Mouse (Mus musculus) liver, embryonic 16.5 days (tissue): ENCODE results near the gene Atp8a2. TPM values are rescaled to one million over a fixed set of nuclear protein-coding genes. Genes with fewer than 3 reads are reported as not detected.
"Not testable (repeated sequence)": the region's sequence is repeated elsewhere in the genome, so short reads cannot be mapped to it uniquely, and the experiment has no call there.

Experiments
- ATAC-seq: fragments of 200-750 bp; cut with Nextera tagmentation; 2 replicates; pipeline ENCODE4 v1.8.0; 2017; ENCODE audit warnings: low read depth, mild to moderate bottlenecking, moderate number of reproducible peaks, moderate library complexity
- H3K27ac ChIP-seq: fragments of 300-500 bp; sonication (generic); 2 replicates; pipeline ENCODE4 v1.5.1; 2014; ENCODE audit warnings: mild to moderate bottlenecking, low read length
- H3K27me3 ChIP-seq: fragments of 300-500 bp; sonication (generic); 2 replicates; pipeline ENCODE4 v1.6.1; 2014; ENCODE audit warnings: low read depth, low read length, mixed read lengths; ENCODE audit not compliant: control insufficient read depth, insufficient read depth
- H3K36me3 ChIP-seq: fragments of 300-500 bp; sonication (generic); 2 replicates; pipeline ENCODE4 v1.6.1; 2014; ENCODE audit warnings: mild to moderate bottlenecking; ENCODE audit not compliant: control insufficient read depth, insufficient read depth
- H3K4me1 ChIP-seq: fragments of 300-500 bp; sonication (generic); 2 replicates; pipeline ENCODE4 v1.6.1; 2014; ENCODE audit warnings: low read depth, low read length, mixed read lengths; ENCODE audit not compliant: control insufficient read depth
- H3K4me2 ChIP-seq: fragments of 300-500 bp; sonication (generic); 2 replicates; pipeline ENCODE4 v1.6.1; 2014; ENCODE audit warnings: low read depth, low read length, mixed read lengths
- H3K4me3 ChIP-seq: fragments of 300-500 bp; sonication (generic); 2 replicates; pipeline ENCODE4 v1.5.1; 2014; ENCODE audit warnings: low read depth, mild to moderate bottlenecking, low read length
- H3K9ac ChIP-seq: fragments of 300-500 bp; sonication (generic); 2 replicates; pipeline ENCODE4 v1.6.1; 2014; ENCODE audit warnings: low read depth, low read length
- H3K9me3 ChIP-seq: fragments of 300-500 bp; sonication (generic); replicated peaks from 2 replicates; pipeline ENCODE4 v1.6.1; 2016; ENCODE audit warnings: low read length; ENCODE audit not compliant: control insufficient read depth
- WGBS: fragments of 180-500 bp; shearing (Covaris S2); extraction: QIAGEN DNeasy Blood & Tissue Kit; methylation state at CpG from one replicate; pipeline ENCODE4 v1.1.7; 2014; ENCODE audit not compliant: insufficient replicate concordance; 5-methylcytosine and 5-hydroxymethylcytosine counted together
- polyA plus RNA-seq: library from polyadenylated mRNA; unstranded; fragments of >200 nt; fragmentation: Nextera tagmentation; extraction: Ambion mirVana; gene quantifications from 2 replicates; pipeline ENCODE4 v1.2.1, GENCODE M21; 2015

Gene Atp8a2
- polyA plus RNA-seq, 1 experiment from 2014 or later = 5.3 TPM

DNA sequence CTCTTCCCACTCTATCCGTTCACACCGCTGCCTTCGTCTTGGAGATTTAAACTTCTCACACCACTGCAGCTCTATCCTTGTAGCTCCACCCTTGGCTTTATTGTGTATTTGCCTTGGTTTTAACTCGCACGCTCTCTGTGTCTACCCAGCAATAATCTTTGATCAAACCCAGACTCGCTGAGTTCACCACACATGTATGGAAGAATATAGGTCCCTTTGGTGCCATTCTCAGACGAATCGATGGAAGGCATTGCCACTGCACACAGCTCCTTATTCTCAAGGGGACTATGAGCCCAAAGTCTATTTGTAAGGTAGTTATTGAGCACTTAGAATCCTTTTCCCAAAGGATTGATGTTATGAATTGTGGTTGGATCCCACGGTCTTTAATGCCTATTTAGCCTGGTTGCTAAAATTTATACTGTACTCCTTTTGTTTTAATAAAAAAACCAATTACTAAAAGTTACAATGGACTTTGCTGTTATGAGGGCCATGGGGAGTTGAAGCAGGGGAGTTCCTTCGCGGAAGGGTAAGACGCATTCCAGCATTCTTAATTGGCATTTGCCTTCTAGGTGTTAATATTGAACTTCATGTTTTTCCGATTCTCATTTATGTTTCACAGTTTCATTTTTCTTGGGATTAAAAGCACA is 265.4 kb downstream of the Atp8a2 start:
- no peaks in the 10 kb centered on the region for H3K9me3 ChIP-seq
- no peak overlapping the region for H3K27ac ChIP-seq
- H3K27me3 ChIP-seq = no peaks in the 10 kb centered on the region
- WGBS = 77% methylated on average over 13 of the region's 13 CpGs
- H3K36me3 ChIP-seq = no peaks in the 10 kb centered on the region
- no peak overlapping the region for H3K4me3 ChIP-seq
- H3K4me2 ChIP-seq = no peak overlapping the region
- no peaks in the 10 kb centered on the region for H3K4me1 ChIP-seq
- H3K9ac ChIP-seq = no peak overlapping the region
- ATAC-seq = no peak

DNA sequence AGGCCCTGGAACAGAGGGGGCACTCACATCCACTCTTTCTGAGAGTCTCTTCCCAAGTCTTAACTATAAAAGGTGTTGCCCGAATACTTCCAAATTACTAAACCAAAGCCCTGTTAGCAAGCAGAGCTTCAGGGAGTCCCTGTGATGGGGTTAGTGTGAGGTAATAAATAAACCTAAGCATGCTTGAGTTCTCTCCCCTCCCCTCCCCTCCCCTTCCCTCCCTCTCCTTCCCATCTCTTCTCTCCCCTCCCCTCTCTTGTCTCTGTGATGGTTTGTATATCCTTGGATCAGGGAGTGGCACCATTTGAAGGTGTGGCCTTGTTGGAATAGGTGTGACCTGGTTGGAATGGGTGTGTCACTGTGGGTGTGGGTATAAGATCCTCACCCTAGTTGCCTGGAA is 267.8 kb downstream of the Atp8a2 start:
- H3K4me1 ChIP-seq, H3K27me3 ChIP-seq, H3K4me3 ChIP-seq, H3K9ac ChIP-seq, H3K27ac ChIP-seq, H3K4me2 ChIP-seq, H3K36me3 ChIP-seq, ATAC-seq, H3K9me3 ChIP-seq: not testable (repeated sequence)
- WGBS = 59% methylated on average over 1 of the region's 1 CpGs

DNA sequence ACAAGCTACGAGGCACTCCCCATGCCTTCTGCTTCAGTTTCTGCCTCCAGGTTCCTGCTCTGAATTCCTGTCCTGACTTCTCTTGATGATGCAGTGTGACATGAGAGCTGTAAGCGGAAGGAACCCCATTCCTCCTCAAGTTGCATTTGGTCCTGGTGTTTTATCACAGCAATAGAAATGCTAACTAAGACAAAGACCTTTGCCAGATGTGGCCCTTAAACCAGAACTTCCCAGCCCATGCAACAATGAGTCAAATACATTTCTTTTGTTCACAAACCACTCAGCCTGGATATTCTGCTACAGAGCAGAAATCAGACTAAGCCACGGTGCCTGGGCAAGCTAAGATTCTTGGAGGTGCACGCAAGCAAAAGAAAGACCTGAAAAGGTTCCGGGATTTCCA is 268.2 kb downstream of the Atp8a2 start:
- H3K4me2 ChIP-seq = no peak overlapping the region
- H3K27me3 ChIP-seq = no peaks in the 10 kb centered on the region
- H3K9me3 ChIP-seq = no peaks in the 10 kb centered on the region
- H3K9ac ChIP-seq = no peak overlapping the region
- WGBS = 71% methylated on average over 5 of the region's 5 CpGs
- H3K36me3 ChIP-seq = no peaks in the 10 kb centered on the region
- H3K27ac ChIP-seq = no peak overlapping the region
- ATAC-seq = no peak
- H3K4me3 ChIP-seq = no peak overlapping the region
- H3K4me1 ChIP-seq = no peaks in the 10 kb centered on the region

DNA sequence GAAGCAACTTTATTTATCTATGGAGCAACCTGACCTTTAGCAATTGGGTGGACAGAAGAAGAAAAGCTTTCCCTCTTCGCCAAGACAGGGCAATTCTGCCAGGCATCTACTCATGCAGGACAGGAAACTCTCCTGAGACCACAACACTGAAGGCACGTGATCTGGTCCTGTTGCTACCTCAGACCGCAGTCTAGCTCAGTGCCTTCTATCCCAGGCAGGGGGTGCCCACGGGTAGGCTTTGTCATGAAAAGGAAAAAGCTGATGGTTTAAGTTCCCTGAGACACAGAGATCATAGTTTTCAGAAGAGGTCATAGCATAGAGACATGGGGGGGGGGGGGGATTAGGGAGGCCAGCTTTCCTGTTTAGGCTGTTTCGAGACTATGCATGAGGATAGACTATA is 269.2 kb downstream of the Atp8a2 start:
- H3K36me3 ChIP-seq = no peaks in the 10 kb centered on the region
- no peaks in the 10 kb centered on the region for H3K9me3 ChIP-seq
- no peak overlapping the region for H3K9ac ChIP-seq
- no peak overlapping the region for H3K27ac ChIP-seq
- no peaks in the 10 kb centered on the region for H3K4me1 ChIP-seq
- no peak overlapping the region for H3K4me2 ChIP-seq
- WGBS = 50% methylated on average over 5 of the region's 5 CpGs
- ATAC-seq = no peak
- H3K27me3 ChIP-seq = no peaks in the 10 kb centered on the region
- H3K4me3 ChIP-seq = no peak overlapping the region

DNA sequence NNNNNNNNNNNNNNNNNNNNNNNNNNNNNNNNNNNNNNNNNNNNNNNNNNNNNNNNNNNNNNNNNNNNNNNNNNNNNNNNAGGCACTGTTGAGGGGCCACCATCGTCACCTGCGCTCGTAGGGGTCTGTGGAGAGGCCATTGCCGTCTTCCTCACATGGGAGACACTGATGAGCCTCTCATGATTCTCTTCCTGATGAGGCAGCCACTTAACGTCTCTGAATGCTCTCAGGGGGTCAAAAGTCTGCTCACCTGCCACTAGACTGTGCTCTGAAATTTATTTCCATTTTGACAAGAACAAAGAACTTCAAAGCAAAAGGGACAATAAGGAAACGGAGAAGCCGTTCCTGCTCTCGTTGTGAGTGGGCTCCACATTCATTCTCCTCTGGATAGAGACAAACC is 277.1 kb downstream of the Atp8a2 start:
- H3K4me1 ChIP-seq = no peaks in the 10 kb centered on the region
- H3K9ac ChIP-seq = no peak overlapping the region
- no peak for ATAC-seq
- H3K36me3 ChIP-seq = no peaks in the 10 kb centered on the region
- H3K9me3 ChIP-seq = no peaks in the 10 kb centered on the region
- no peak overlapping the region for H3K4me2 ChIP-seq
- no peak overlapping the region for H3K27ac ChIP-seq
- H3K27me3 ChIP-seq = no peaks in the 10 kb centered on the region
- no peak overlapping the region for H3K4me3 ChIP-seq
- 74% methylated on average over 8 of the region's 8 CpGs for WGBS

DNA sequence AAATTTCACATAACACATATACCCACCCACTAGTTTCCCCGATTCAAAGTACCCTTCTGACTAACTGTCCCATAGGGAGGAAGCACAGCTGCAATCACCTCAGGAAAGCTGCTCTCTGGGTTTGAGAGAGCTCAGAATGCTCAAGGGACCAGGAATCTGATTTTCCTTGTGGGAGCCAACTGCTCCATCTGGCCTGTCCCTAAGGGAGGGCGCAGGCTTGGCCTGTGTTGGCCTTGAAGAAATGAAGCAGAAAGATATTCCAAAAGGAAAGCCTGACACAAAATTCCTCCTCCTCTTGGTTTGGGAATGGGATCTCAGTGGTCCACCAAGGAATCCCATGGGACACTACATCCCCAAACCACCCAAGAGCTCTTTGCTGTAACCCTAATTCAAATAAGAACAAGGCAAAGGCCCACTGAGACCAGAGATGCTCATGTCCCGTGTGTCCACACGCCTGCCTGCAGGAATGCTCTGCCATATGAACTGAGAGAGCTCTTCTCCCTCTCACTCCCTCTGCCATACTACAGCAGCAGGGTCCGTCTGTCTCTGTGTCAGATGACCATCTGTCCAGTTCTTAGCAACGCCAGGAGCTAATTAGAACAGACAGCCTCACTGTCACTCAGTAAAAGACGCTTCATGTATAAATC is 293.4 kb downstream of the Atp8a2 start:
- WGBS = 68% methylated on average over 7 of the region's 7 CpGs
- Histone ChIP-seq H3K27me3 (no peaks in the 10 kb centered on the region), H3K27ac (no peak overlapping the region), H3K4me1 (no peaks in the 10 kb centered on the region), H3K4me3 (no peak overlapping the region), H3K9ac (no peak overlapping the region), H3K9me3 (no peaks in the 10 kb centered on the region), H3K36me3 (no peaks in the 10 kb centered on the region), H3K4me2 (no peak overlapping the region)
- no peak for ATAC-seq

DNA sequence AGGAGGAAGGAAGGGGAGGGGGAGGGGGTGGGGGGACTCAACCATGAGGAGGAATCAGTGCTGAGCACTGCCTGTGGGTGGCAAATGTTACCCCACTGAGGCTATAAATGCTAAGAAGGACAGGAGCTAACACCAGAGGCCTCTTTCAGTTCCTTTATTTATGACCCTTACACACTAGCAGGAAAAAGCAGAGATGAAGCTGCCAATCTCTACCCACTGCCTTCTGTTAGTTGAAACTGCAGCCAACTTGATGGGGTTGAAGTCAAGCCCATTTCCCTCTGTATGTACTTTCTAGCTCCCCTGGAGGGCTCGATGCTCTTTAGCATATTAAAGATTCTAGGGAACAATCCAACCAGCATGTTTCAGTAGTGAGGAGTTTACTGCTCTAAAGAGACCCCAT is 303.0 kb downstream of the Atp8a2 start:
- ATAC-seq = no peak
- Histone ChIP-seq H3K9ac (no peak overlapping the region), H3K36me3 (no peaks in the 10 kb centered on the region), H3K27me3 (no peaks in the 10 kb centered on the region), H3K9me3 (no peaks in the 10 kb centered on the region), H3K4me1 (no peaks in the 10 kb centered on the region), H3K27ac (no peak overlapping the region), H3K4me3 (no peak overlapping the region), H3K4me2 (no peak overlapping the region)
- 38% methylated on average over 1 of the region's 1 CpGs for WGBS

DNA sequence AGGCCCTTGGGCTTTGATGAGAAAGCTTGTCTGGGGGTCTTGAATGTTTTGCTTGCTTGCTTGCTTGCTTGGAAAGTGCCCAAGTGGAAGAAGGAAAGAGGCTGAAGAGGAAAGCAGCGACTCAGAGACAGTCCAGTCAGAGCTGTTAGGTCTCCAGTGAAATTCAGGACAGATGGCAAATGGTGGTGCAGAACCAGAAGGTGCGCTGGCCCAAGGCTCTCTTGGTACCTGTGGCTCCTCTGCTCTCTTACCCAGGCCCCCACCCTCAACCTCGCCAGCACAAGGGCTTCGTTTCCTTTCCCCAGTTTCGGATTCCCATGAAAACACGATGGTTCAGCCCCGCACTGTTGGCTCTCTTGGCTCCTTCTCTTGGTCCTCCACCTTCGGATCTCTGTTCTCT is 304.9 kb downstream of the Atp8a2 start:
- Histone ChIP-seq H3K4me3 (no peak overlapping the region), H3K27ac (no peak overlapping the region), H3K9ac (no peak overlapping the region), H3K9me3 (no peaks in the 10 kb centered on the region), H3K27me3 (no peaks in the 10 kb centered on the region), H3K4me1 (no peaks in the 10 kb centered on the region), H3K4me2 (no peak overlapping the region), H3K36me3 (no peaks in the 10 kb centered on the region)
- WGBS = 59% methylated on average over 8 of the region's 8 CpGs
- no peak for ATAC-seq

DNA sequence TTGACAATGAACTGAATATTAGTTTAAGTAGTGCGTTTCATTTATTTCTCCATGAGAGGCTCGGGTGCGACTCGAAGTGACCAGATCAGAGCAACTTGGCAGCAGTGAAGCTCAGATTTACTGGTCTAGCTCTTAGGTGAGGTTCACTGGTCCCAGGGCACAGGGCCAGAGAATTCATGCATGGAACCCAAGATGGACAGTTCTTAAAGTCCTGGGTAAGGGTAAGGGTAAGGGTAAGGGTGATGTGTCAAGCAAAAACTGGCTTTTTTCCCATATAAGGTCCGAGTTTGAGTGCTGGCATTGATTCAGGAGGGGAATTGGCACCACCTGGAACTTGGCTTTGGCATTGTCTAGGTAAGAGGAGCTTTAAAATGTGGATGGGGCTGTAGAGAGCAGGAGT is 305.5 kb downstream of the Atp8a2 start:
- no peaks in the 10 kb centered on the region for H3K36me3 ChIP-seq
- no peaks in the 10 kb centered on the region for H3K9me3 ChIP-seq
- H3K27ac ChIP-seq = no peak overlapping the region
- no peaks in the 10 kb centered on the region for H3K4me1 ChIP-seq
- no peak overlapping the region for H3K4me3 ChIP-seq
- ATAC-seq = no peak
- WGBS = 69% methylated on average over 5 of the region's 5 CpGs
- H3K9ac ChIP-seq = no peak overlapping the region
- H3K27me3 ChIP-seq = no peaks in the 10 kb centered on the region
- no peak overlapping the region for H3K4me2 ChIP-seq
